Mouse (Mus musculus) ES-E14 (cell line): ENCODE data around the gene Fam216a.

ENCODE experiments used
- ZC3H11A ChIP-seq: IDR thresholded peaks from 2 replicates; pipeline ENCODE4 v1.6.1; 2012; ENCODE audit warnings: low read depth, mild to moderate bottlenecking, inconsistent platforms, low read length, borderline replicate concordance
- ZNF384 ChIP-seq: IDR thresholded peaks from 2 replicates; pipeline ENCODE4 v1.6.1; 2012; ENCODE audit warnings: low read depth, low read length, inconsistent platforms

GRCm38 (mm10) chr5:122402160-122402559 is 30.0 kb upstream of the Fam216a start:
- TF ChIP-seq ZC3H11A (no peak), ZNF384 (no peak)
